Mouse (Mus musculus) layer of hippocampus, postnatal 10 days (tissue): ENCODE results near the gene Slc39a11. TPM values are rescaled to one million over a fixed set of nuclear protein-coding genes. Genes with fewer than 3 reads are reported as not detected.
A peak's percentile ranks its signal among the peaks of the same experiment; 100 is the strongest.

Experiments used
- DNase-seq, 2 experiments: peaks; one replicate each; pipeline ENCODE4 v3.0.0; 2021; ENCODE audit warnings: low spot score in 2 of 2
- total RNA-seq, 2 experiments: library from RNA; stranded (reverse); gene quantifications; 2 replicates each; pipeline ENCODE4 v1.2.3; 2021

Slc39a11 gene
- total RNA-seq, 2 experiments from 2014 or later = 33.1 to 34.0 TPM

GRCm38 (mm10) chr11:113634699-113635121, 15.2 kb downstream of the Slc39a11 start:
- peak; percentile 58 to 62 for DNase-seq

- no peak for DNase-seq
Observed at GRCm38 (mm10) chr11:113633398-113633797, 16.5 kb downstream of the Slc39a11 start.

- DNase-seq = no peak
Observed at GRCm38 (mm10) chr11:113632303-113632702, 17.6 kb downstream of the Slc39a11 start.

GRCm38 (mm10) chr11:113631862-113632261, 18.0 kb downstream of the Slc39a11 start:
- no peak for DNase-seq

GRCm38 (mm10) chr11:113631302-113631701, 18.6 kb downstream of the Slc39a11 start:
- no peak for DNase-seq

GRCm38 (mm10) chr11:113630642-113631041, 19.2 kb downstream of the Slc39a11 start:
- no peak for DNase-seq

- no peak for DNase-seq
Observed at GRCm38 (mm10) chr11:113627785-113628184, 22.1 kb downstream of the Slc39a11 start.

GRCm38 (mm10) chr11:113625437-113625836, 24.4 kb downstream of the Slc39a11 start:
- DNase-seq = no peak

GRCm38 (mm10) chr11:113622028-113622427, 27.9 kb downstream of the Slc39a11 start:
- no peak for DNase-seq

- no peak for DNase-seq
Observed at GRCm38 (mm10) chr11:113621001-113621400, 28.9 kb downstream of the Slc39a11 start.

GRCm38 (mm10) chr11:113619420-113620080, 30.3 kb downstream of the Slc39a11 start:
- DNase-seq = no peak

GRCm38 (mm10) chr11:113618672-113619419, 31.0 kb downstream of the Slc39a11 start, which contains the start of gene Sstr2:
Gene Sstr2, plus strand, starts transcription at chr11:113619342.
- DNase-seq = peak; percentile 84 to 87

- no peak for DNase-seq
Observed at GRCm38 (mm10) chr11:113618303-113618671, 31.6 kb downstream of the Slc39a11 start.

- peak; percentile 85 to 87 for DNase-seq
Observed at GRCm38 (mm10) chr11:113617132-113617911, 32.6 kb downstream of the Slc39a11 start.

- DNase-seq = no peak
Observed at GRCm38 (mm10) chr11:113614476-113614875, 35.4 kb downstream of the Slc39a11 start.

GRCm38 (mm10) chr11:113611664-113612611, 37.9 kb downstream of the Slc39a11 start:
- peak; percentile 72 to 81 for DNase-seq

- DNase-seq = no peak
Observed at GRCm38 (mm10) chr11:113611112-113611646, 38.7 kb downstream of the Slc39a11 start.

- DNase-seq = peak in 1 of 2 experiments; percentile 59
Observed at GRCm38 (mm10) chr11:113610266-113610665, 39.6 kb downstream of the Slc39a11 start.

GRCm38 (mm10) chr11:113609581-113609980, 40.3 kb downstream of the Slc39a11 start:
- no peak for DNase-seq

GRCm38 (mm10) chr11:113607556-113607955, 42.3 kb downstream of the Slc39a11 start:
- no peak for DNase-seq
